Mouse (Mus musculus) MEL (cell line): ENCODE data around the gene Srprb.

ENCODE experiments used
- CTCF ChIP-seq, 3 experiments: IDR thresholded peaks in 2 of 3; conservative IDR thresholded peaks in 1 of 3; 2 replicates each; pipeline ENCODE4 v1.5.1; 2011 to 2012; ENCODE audit warnings: low read length in 3 of 3, low read depth in 2 of 3, mild to moderate bottlenecking in 2 of 3, improper control_type of control experiment in 1 of 3, inconsistent platforms in 1 of 3, mixed read lengths in 1 of 3, moderate library complexity in 1 of 3; ENCODE audit not compliant: control insufficient read depth in 1 of 3, insufficient read depth in 1 of 3, poor library complexity in 1 of 3, severe bottlenecking in 1 of 3
- GATA1 ChIP-seq: IDR thresholded peaks from 2 replicates; pipeline ENCODE4 v1.6.1; 2011; ENCODE audit warnings: low read depth, low read length, improper control_type of control experiment
- KAT2A ChIP-seq: conservative IDR thresholded peaks from 2 replicates; pipeline ENCODE4 v1.6.1; 2012; ENCODE audit warnings: low read depth, low read length, improper control_type of control experiment, inconsistent platforms
- MAX ChIP-seq: IDR thresholded peaks from 2 replicates; pipeline ENCODE4 v1.6.1; 2011; ENCODE audit warnings: low read length, improper control_type of control experiment
- MAZ ChIP-seq: IDR thresholded peaks from 2 replicates; pipeline ENCODE4 v1.6.1; 2012; ENCODE audit warnings: low read depth, mild to moderate bottlenecking, inconsistent platforms, low read length, improper control_type of control experiment
- MYC ChIP-seq: IDR thresholded peaks from 2 replicates; pipeline ENCODE4 v1.6.1; 2011; ENCODE audit warnings: low read depth, mild to moderate bottlenecking, low read length, improper control_type of control experiment, moderate library complexity
- POLR2A ChIP-seq, 2 experiments: IDR thresholded peaks; 2 replicates each; pipeline ENCODE4 v1.6.1; 2011 to 2012; ENCODE audit warnings: low read length in 2 of 2, mild to moderate bottlenecking in 2 of 2, control low read depth in 1 of 2, improper control_type of control experiment in 1 of 2, low read depth in 1 of 2, moderate library complexity in 1 of 2; ENCODE audit not compliant: control insufficient read depth in 1 of 2, insufficient read depth in 1 of 2, poor library complexity in 1 of 2
- USF1 ChIP-seq: IDR thresholded peaks from 2 replicates; pipeline ENCODE4 v1.6.1; 2014; ENCODE audit warnings: low read depth, mild to moderate bottlenecking, inconsistent platforms, low read length, improper control_type of control experiment, moderate library complexity

GRCm38 (mm10) chr9:103174771-103175519 lies 27.0 kb downstream of the Srprb start:
- TF ChIP-seq POLR2A (IDR thresholded peaks at IDR 0.05; ENCODE audit: control insufficient read depth in 1 of 2, insufficient read depth in 1 of 2, low read depth in 1 of 2, low read length in 2 of 2, poor library complexity in 1 of 2) (no peak), USF1 (no peak), MAX (no peak), CTCF (IDR thresholded peaks at IDR 0.05 in 2 of 3, conservative IDR thresholded peaks at IDR 0.05 in 1 of 3; ENCODE audit: control insufficient read depth in 1 of 3, insufficient read depth in 1 of 3, low read depth in 2 of 3, low read length in 3 of 3, poor library complexity in 1 of 3, severe bottlenecking in 1 of 3) (peak; percentile 24 to 43 (median 33); a peak in 4 of 6 replicates), GATA1 (no peak), MYC (no peak), MAZ (no peak), KAT2A (no peak)
